Mouse (Mus musculus) hindbrain, embryonic 16.5 days (tissue): ENCODE measurements at regions not wholly inside any gene's neighbourhood (a gene's known extent, or its start where the extent isn't known, plus 50 kb on each side); places are given as distances from the start of the nearest gene placed in this dataset.
A peak's percentile ranks its signal among the peaks of the same experiment; 100 is the strongest.

Experiments used
- ATAC-seq: fragments of 200-750 bp; cut with Nextera tagmentation; 2 replicates; pipeline ENCODE4 v1.8.0; 2017; ENCODE audit warnings: moderate TSS enrichment, moderate library complexity
- H3K27ac ChIP-seq: fragments of 300-500 bp; sonication (generic); 2 replicates; pipeline ENCODE4 v1.5.1; 2014; ENCODE audit warnings: low read depth, mild to moderate bottlenecking, control low read depth, low read length, moderate library complexity
- H3K27me3 ChIP-seq: fragments of 300-500 bp; sonication (generic); replicated peaks from 2 replicates; pipeline ENCODE4 v1.6.1; 2014; ENCODE audit warnings: low read length; ENCODE audit not compliant: control insufficient read depth, insufficient read depth
- H3K36me3 ChIP-seq: fragments of 300-500 bp; sonication (generic); 2 replicates; pipeline ENCODE4 v1.6.1; 2014; ENCODE audit warnings: mild to moderate bottlenecking, low read length, moderate library complexity, mixed read lengths; ENCODE audit not compliant: control insufficient read depth, insufficient read depth
- H3K4me1 ChIP-seq: fragments of 300-500 bp; sonication (generic); 2 replicates; pipeline ENCODE4 v1.6.1; 2014; ENCODE audit warnings: low read depth, low read length; ENCODE audit not compliant: control insufficient read depth, insufficient read depth
- H3K4me2 ChIP-seq: fragments of 300-500 bp; sonication (generic); 2 replicates; pipeline ENCODE4 v1.6.1; 2014; ENCODE audit warnings: mild to moderate bottlenecking, low read length, control low read depth, moderate library complexity
- H3K4me3 ChIP-seq: fragments of 300-500 bp; sonication (generic); 2 replicates; pipeline ENCODE4 v1.5.1; 2014; ENCODE audit warnings: mild to moderate bottlenecking, low read length, control low read depth, moderate library complexity
- H3K9ac ChIP-seq: fragments of 300-500 bp; sonication (generic); 2 replicates; pipeline ENCODE4 v1.6.1; 2014; ENCODE audit warnings: low read depth, mild to moderate bottlenecking, control low read depth, low read length, moderate library complexity
- H3K9me3 ChIP-seq: fragments of 300-500 bp; sonication (generic); 2 replicates; pipeline ENCODE4 v1.6.1; 2014; ENCODE audit warnings: mild to moderate bottlenecking, low read length, moderate library complexity; ENCODE audit not compliant: control insufficient read depth
- WGBS: fragments of 180-500 bp; shearing (Covaris S2); extraction: QIAGEN DNeasy Blood & Tissue Kit; methylation state at CpG from one replicate; pipeline ENCODE4 v1.1.7; 2014; 5-methylcytosine and 5-hydroxymethylcytosine counted together

- 71% methylated on average over 3 of the region's 3 CpGs for WGBS
Observed at GRCm38 (mm10) chr3:52701601-52702000, 315.4 kb downstream of the Cog6 start.

DNA sequence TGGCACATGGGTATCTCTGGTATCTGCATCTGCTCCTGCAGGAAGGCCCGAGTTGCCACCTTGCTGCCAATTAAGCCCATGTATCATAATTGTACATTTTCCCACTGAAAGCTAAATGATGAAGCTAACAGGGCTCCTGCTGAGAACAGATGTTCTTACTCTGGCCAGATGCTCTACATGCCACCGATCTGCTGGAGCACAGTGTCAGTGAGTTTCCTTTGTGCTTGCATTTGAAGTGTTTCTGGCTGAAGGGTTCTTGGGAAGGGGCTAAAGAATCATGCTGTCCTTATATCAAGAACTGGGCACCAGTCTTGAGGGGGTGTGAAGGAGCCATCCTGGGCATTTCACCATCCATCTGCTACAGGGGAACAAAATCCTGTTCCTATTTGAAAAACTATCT lies 323.2 kb downstream of the Cog6 start:
- Histone ChIP-seq H3K36me3 (no peaks in the 10 kb centered on the region), H3K4me2 (no peak overlapping the region), H3K4me1 (no peaks in the 10 kb centered on the region), H3K4me3 (no peak overlapping the region), H3K27me3 (0 out of 2 replicates have a peak, but pooled peaks cover 2% of the 10 kb centered on the region), H3K9me3 (no peaks in the 10 kb centered on the region), H3K9ac (no peak overlapping the region), H3K27ac (no peak overlapping the region)
- 67% methylated on average over 2 of the region's 2 CpGs for WGBS
- ATAC-seq = no peak

More at GRCm38 (mm10) chr3:52701601-52702000, 315.4 kb downstream of the Cog6 start:
- Histone ChIP-seq H3K4me1 (no peaks in the 10 kb centered on the region), H3K9ac (no peak overlapping the region), H3K4me2 (no peak overlapping the region), H3K4me3 (no peak overlapping the region), H3K27me3 (no peaks in the 10 kb centered on the region), H3K27ac (no peak overlapping the region), H3K36me3 (no peaks in the 10 kb centered on the region), H3K9me3 (no peaks in the 10 kb centered on the region)
- ATAC-seq = no peak

DNA sequence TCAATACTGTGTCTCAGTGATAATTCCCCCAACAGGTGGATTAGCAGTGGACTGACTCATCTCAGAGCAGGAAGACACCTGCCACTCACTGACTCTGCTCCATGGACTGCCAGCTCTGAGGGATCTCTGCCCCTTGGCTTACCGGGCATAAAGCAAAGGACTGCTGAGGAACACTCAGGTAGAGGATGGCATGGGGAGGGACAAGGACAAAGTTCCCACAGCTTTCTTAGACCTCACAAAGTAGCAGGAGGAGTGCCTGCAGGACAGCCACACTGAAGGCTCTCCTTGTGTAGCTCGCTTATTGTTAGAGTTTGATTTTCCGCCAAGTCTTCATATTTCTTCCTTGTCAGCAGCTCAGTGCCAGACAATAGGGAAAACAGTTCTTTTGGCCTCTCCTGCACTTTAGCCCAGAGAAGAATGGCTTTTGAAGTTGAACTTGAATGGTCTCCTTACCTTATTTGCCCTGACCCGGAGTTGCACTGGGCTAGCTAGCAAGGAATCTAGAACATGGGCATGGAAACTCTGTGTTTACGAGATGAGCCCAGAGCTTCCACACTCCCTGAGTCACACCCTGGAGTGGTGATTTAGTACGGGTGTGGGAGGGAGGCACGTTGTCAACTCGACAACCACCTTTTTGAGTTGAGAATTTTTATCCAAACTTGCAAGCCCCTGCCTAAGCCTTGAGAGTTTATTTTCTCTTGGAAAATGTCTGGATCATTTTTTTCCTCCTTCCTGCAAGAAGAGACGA lies 331.4 kb downstream of the Cog6 start:
- H3K4me2 ChIP-seq = no peak overlapping the region
- H3K4me1 ChIP-seq = no peaks in the 10 kb centered on the region; the same call in 1 of the 2 replicates
- H3K27me3 ChIP-seq = peaks cover 10% of the 10 kb centered on the region; the same call in 1 of the 2 replicates
- H3K4me3 ChIP-seq = no peak overlapping the region
- no peak for ATAC-seq
- WGBS = 42% methylated on average over 9 of the region's 9 CpGs
- H3K9ac ChIP-seq = no peak overlapping the region
- H3K36me3 ChIP-seq = no peaks in the 10 kb centered on the region
- no peaks in the 10 kb centered on the region for H3K9me3 ChIP-seq
- no peak overlapping the region for H3K27ac ChIP-seq

DNA sequence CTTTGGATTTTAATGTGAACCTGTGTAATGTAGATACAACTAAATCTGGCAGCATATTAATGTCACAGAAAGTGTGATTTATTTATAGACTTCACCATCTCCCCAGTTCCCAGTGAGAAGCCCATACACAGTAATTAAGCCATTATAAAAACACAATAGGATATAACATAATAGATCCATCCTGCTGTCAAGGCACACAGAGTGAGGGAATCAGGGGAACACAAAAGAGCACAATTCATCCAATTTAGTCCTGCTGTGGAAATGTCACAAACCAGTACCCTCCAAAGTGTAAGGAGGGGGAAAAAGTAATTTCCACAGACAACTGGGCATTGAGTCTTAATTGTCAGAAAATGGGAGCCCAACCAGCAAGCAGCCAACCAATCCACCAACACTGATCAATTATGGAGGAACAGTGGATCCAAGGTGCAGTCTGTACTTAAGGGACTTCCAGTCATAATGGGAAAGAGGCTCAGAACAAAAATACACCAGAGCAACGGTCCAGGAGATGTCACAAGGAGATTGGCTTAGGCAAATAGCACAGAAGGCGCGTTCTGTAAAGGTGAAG lies 336.1 kb downstream of the Cog6 start:
- Histone ChIP-seq H3K27me3 (peaks cover 2% of the 10 kb centered on the region; the same call in 1 of the 2 replicates), H3K4me2 (no peak overlapping the region), H3K9ac (no peak overlapping the region), H3K27ac (no peak overlapping the region), H3K4me3 (no peak overlapping the region), H3K9me3 (peaks cover 5% of the 10 kb centered on the region; the same call in 1 of the 2 replicates), H3K36me3 (no peaks in the 10 kb centered on the region), H3K4me1 (no peaks in the 10 kb centered on the region; the same call in 1 of the 2 replicates)
- WGBS = 32% methylated on average over 3 of the region's 3 CpGs
- peak; percentile 74 for ATAC-seq

- H3K4me3 ChIP-seq = no peak overlapping the region
- H3K4me1 ChIP-seq = no peaks in the 10 kb centered on the region; the same call in 1 of the 2 replicates
- H3K27me3 ChIP-seq = no peaks in the 10 kb centered on the region; the same call in none of the 2 replicates
- H3K9me3 ChIP-seq = peaks cover 5% of the 10 kb centered on the region; the same call in 1 of the 2 replicates
- H3K36me3 ChIP-seq = no peaks in the 10 kb centered on the region
- H3K27ac ChIP-seq = no peak overlapping the region
- ATAC-seq = peak; percentile 65; the same call in 1 of the 2 replicates
- WGBS = 63% methylated on average over 14 of the region's 14 CpGs
- no peak overlapping the region for H3K4me2 ChIP-seq
- H3K9ac ChIP-seq = no peak overlapping the region
Observed at GRCm38 (mm10) chr3:52676886-52677670, 340.0 kb downstream of the Cog6 start.

DNA sequence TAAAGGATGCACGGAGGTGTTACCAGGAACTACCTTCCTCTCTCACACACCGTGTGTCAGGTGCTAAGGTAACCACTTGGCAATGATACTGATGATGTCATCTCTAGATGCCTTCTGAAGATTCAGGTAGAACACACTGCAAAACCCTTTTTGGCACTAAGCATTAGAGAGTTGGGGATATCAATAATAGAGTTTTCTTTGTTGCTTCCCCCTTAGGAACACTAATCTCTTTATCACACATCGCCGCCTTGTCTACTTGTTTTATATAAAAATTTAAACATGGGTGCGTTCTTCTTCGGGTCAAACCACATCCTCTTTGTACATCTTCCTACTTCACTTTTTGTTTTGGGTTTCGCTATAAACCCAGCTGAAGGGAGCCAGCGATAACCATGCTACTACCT lies 346.4 kb downstream of the Cog6 start:
- no peak overlapping the region for H3K27ac ChIP-seq
- H3K9ac ChIP-seq = no peak overlapping the region
- H3K4me1 ChIP-seq = peaks cover 4% of the 10 kb centered on the region; the same call in 1 of the 2 replicates
- WGBS = 95% methylated on average over 8 of the region's 8 CpGs
- H3K4me3 ChIP-seq = no peak overlapping the region
- H3K36me3 ChIP-seq = no peaks in the 10 kb centered on the region
- H3K27me3 ChIP-seq = no peaks in the 10 kb centered on the region; the same call in none of the 2 replicates
- ATAC-seq = no peak
- H3K9me3 ChIP-seq = no peaks in the 10 kb centered on the region
- H3K4me2 ChIP-seq = no peak overlapping the region

DNA sequence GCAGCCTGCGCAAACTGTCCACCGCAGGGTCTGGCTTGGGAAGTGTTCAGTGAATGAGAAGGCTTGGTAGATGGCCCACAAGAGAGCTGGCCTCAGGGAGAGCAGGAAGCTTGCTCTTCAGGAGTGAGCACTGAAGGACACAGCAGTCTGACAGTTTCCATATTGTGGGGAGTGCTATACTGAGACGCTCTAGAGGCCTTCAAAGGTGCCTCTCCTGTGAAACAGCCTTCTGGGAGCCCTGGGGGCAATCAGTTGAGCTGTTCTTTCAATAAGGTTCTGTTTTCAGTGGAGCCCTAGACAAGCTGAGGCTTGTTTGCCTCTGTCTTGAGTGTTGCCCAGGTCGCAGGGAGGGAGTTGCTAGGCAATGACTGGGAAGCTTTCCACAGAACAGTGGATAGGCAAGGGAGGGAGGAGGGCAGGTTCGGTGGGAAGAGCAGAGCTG lies 353.9 kb downstream of the Cog6 start:
- Histone ChIP-seq H3K9ac (no peak overlapping the region), H3K4me3 (no peak overlapping the region), H3K9me3 (no peaks in the 10 kb centered on the region), H3K36me3 (no peaks in the 10 kb centered on the region), H3K27ac (no peak overlapping the region), H3K4me2 (no peak overlapping the region), H3K4me1 (peaks cover 4% of the 10 kb centered on the region; the same call in 1 of the 2 replicates), H3K27me3 (peaks cover 3% of the 10 kb centered on the region; the same call in 1 of the 2 replicates)
- 49% methylated on average over 5 of the region's 5 CpGs for WGBS
- ATAC-seq = peak; percentile 93

GRCm38 (mm10) chr3:52662164-52662908 lies 354.7 kb downstream of the Cog6 start:
- no peak overlapping the region for H3K4me3 ChIP-seq
- no peak overlapping the region for H3K9ac ChIP-seq
- H3K4me1 ChIP-seq = no peaks in the 10 kb centered on the region
- ATAC-seq = peak; percentile 46
- H3K27me3 ChIP-seq = peaks cover 3% of the 10 kb centered on the region; the same call in 1 of the 2 replicates
- H3K4me2 ChIP-seq = no peak overlapping the region
- H3K27ac ChIP-seq = no peak overlapping the region
- H3K9me3 ChIP-seq = no peaks in the 10 kb centered on the region
- 84% methylated on average over 15 of the region's 15 CpGs for WGBS
- no peaks in the 10 kb centered on the region for H3K36me3 ChIP-seq
